Mouse (Mus musculus) forebrain, embryonic 13.5 days (tissue): ENCODE measurements around the gene Ptprt. TPM values are rescaled to one million over a fixed set of nuclear protein-coding genes. Genes with fewer than 3 reads are reported as not detected.
A peak's percentile ranks its signal among the peaks of the same experiment; 100 is the strongest.
"Not testable (repeated sequence)": the region's sequence is repeated elsewhere in the genome, so short reads cannot be mapped to it uniquely, and the experiment has no call there.

Experiments
- ATAC-seq: fragments of 200-750 bp; cut with Nextera tagmentation; 2 replicates; pipeline ENCODE4 v1.8.0; 2017
- H3K27ac ChIP-seq: fragments of 300-500 bp; sonication (generic); 2 replicates; pipeline ENCODE4 v1.5.1; 2015; ENCODE audit warnings: inconsistent platforms, mild to moderate bottlenecking, moderate library complexity
- H3K27me3 ChIP-seq: fragments of 300-500 bp; sonication (generic); 2 replicates; pipeline ENCODE4 v1.6.1; 2015; ENCODE audit warnings: mild to moderate bottlenecking, inconsistent platforms
- H3K36me3 ChIP-seq: fragments of 300-500 bp; sonication (generic); 2 replicates; pipeline ENCODE4 v1.6.1; 2015; ENCODE audit warnings: mild to moderate bottlenecking, inconsistent platforms; ENCODE audit not compliant: poor library complexity, severe bottlenecking
- H3K4me1 ChIP-seq: fragments of 300-500 bp; sonication (generic); 2 replicates; pipeline ENCODE4 v1.6.1; 2015; ENCODE audit warnings: inconsistent platforms
- H3K4me2 ChIP-seq: fragments of 300-500 bp; sonication (generic); 2 replicates; pipeline ENCODE4 v1.6.1; 2015; ENCODE audit warnings: inconsistent platforms, mild to moderate bottlenecking, moderate library complexity
- H3K4me3 ChIP-seq: fragments of 300-500 bp; sonication (generic); 2 replicates; pipeline ENCODE4 v1.5.1; 2015; ENCODE audit warnings: mild to moderate bottlenecking, inconsistent platforms
- H3K9ac ChIP-seq: fragments of 300-500 bp; sonication (generic); 2 replicates; pipeline ENCODE4 v1.6.1; 2015; ENCODE audit warnings: mild to moderate bottlenecking, inconsistent platforms
- H3K9me3 ChIP-seq: fragments of 300-500 bp; sonication (generic); replicated peaks from 2 replicates; pipeline ENCODE4 v1.6.1; 2016; ENCODE audit warnings: inconsistent platforms
- WGBS: fragments of 180-500 bp; shearing (Covaris S2); methylation state at CpG from one replicate; pipeline ENCODE4 v1.1.7; 2015; 5-methylcytosine and 5-hydroxymethylcytosine counted together
- polyA plus RNA-seq: library from polyadenylated mRNA; unstranded; fragments of >200 nt; fragmentation: Nextera tagmentation; extraction: Ambion mirVana; gene quantifications from 2 replicates; pipeline ENCODE4 v1.2.1, GENCODE M21; 2015

Gene Ptprt
- polyA plus RNA-seq, 1 experiment from 2014 or later = 2.1 TPM

- no peak overlapping the region for H3K9ac ChIP-seq
- ATAC-seq = peak; percentile 13; the same call in 1 of the 2 replicates
- H3K4me3 ChIP-seq = no peak overlapping the region
- 85% methylated on average over 7 of the region's 7 CpGs for WGBS
- H3K4me2 ChIP-seq = no peak overlapping the region
- H3K4me1 ChIP-seq = no peaks in the 10 kb centered on the region
- no peaks in the 10 kb centered on the region for H3K9me3 ChIP-seq
- no peaks in the 10 kb centered on the region for H3K36me3 ChIP-seq
- no peak overlapping the region for H3K27ac ChIP-seq
- H3K27me3 ChIP-seq = no peaks in the 10 kb centered on the region
These were observed 1126.8 kb downstream of the Ptprt start for GRCm38 (mm10) chr2:161534151-161534550.

GRCm38 (mm10) chr2:161527192-161527591, 1133.8 kb downstream of the Ptprt start:
- H3K4me2 ChIP-seq = no peak overlapping the region
- WGBS = 86% methylated on average over 1 of the region's 1 CpGs
- ATAC-seq = no peak
- H3K4me3 ChIP-seq = no peak overlapping the region
- H3K9ac ChIP-seq = no peak overlapping the region
- no peak overlapping the region for H3K27ac ChIP-seq
- no peaks in the 10 kb centered on the region for H3K36me3 ChIP-seq
- H3K4me1 ChIP-seq = no peaks in the 10 kb centered on the region
- no peaks in the 10 kb centered on the region for H3K9me3 ChIP-seq
- H3K27me3 ChIP-seq = no peaks in the 10 kb centered on the region

- Histone ChIP-seq H3K9ac (no peak overlapping the region), H3K4me3 (no peak overlapping the region), H3K9me3 (no peaks in the 10 kb centered on the region), H3K36me3 (no peaks in the 10 kb centered on the region), H3K27me3 (0 out of 2 replicates have a peak, but pooled peaks cover 4% of the 10 kb centered on the region), H3K27ac (no peak overlapping the region), H3K4me2 (no peak overlapping the region), H3K4me1 (peaks cover 12% of the 10 kb centered on the region)
- WGBS = 63% methylated on average over 2 of the region's 2 CpGs
- no peak for ATAC-seq
These were observed 1141.3 kb downstream of the Ptprt start for GRCm38 (mm10) chr2:161519671-161520070.

GRCm38 (mm10) chr2:161516921-161517320, 1144.0 kb downstream of the Ptprt start:
- WGBS = 27% methylated on average over 5 of the region's 5 CpGs

GRCm38 (mm10) chr2:161513256-161513655, 1147.7 kb downstream of the Ptprt start:
- WGBS = 77% methylated on average over 1 of the region's 1 CpGs
- Histone ChIP-seq H3K36me3 (no peaks in the 10 kb centered on the region), H3K27ac (no peak overlapping the region), H3K4me1 (peaks cover 25% of the 10 kb centered on the region), H3K4me2 (no peak overlapping the region), H3K9ac (no peak overlapping the region), H3K27me3 (0 out of 2 replicates have a peak, but pooled peaks cover 4% of the 10 kb centered on the region), H3K9me3 (no peaks in the 10 kb centered on the region), H3K4me3 (no peak overlapping the region)
- ATAC-seq = no peak

More at GRCm38 (mm10) chr2:161516921-161517320, 1144.0 kb downstream of the Ptprt start:
- 0 out of 2 replicates have a peak, but pooled peaks cover 4% of the 10 kb centered on the region for H3K27me3 ChIP-seq
- H3K4me2 ChIP-seq = 0 out of 2 replicates have a peak overlapping the region, but pooled peaks have one; percentile 12
- no peak overlapping the region for H3K9ac ChIP-seq
- no peak for ATAC-seq
- no peak overlapping the region for H3K4me3 ChIP-seq
- no peaks in the 10 kb centered on the region for H3K9me3 ChIP-seq
- no peak overlapping the region for H3K27ac ChIP-seq
- no peaks in the 10 kb centered on the region for H3K36me3 ChIP-seq
- peaks cover 12% of the 10 kb centered on the region for H3K4me1 ChIP-seq

GRCm38 (mm10) chr2:161511880-161512570, 1148.9 kb downstream of the Ptprt start:
- peaks cover 23% of the 10 kb centered on the region for H3K4me1 ChIP-seq
- not testable (repeated sequence) for H3K9me3 ChIP-seq, H3K27ac ChIP-seq, H3K27me3 ChIP-seq, H3K4me3 ChIP-seq, H3K9ac ChIP-seq, H3K36me3 ChIP-seq, H3K4me2 ChIP-seq
- 20% methylated on average over 6 of the region's 15 CpGs for WGBS
- ATAC-seq = peak; percentile 82

- H3K27me3 ChIP-seq = no peaks in the 10 kb centered on the region
- no peak overlapping the region for H3K27ac ChIP-seq
- 0 out of 2 replicates have a peak, but pooled peaks have one; percentile 61 for ATAC-seq
- H3K9ac ChIP-seq = peak overlapping the region; percentile 55
- H3K4me1 ChIP-seq = peaks cover 15% of the 10 kb centered on the region
- H3K36me3 ChIP-seq = no peaks in the 10 kb centered on the region
- no peaks in the 10 kb centered on the region for H3K9me3 ChIP-seq
- 13% methylated on average over 8 of the region's 8 CpGs for WGBS
- H3K4me2 ChIP-seq = peak overlapping the region; percentile 68
- H3K4me3 ChIP-seq = peak overlapping the region; percentile 48
These were observed 1149.7 kb downstream of the Ptprt start for GRCm38 (mm10) chr2:161511101-161511759.

GRCm38 (mm10) chr2:161499097-161499899, 1161.6 kb downstream of the Ptprt start:
- peak; percentile 33; the same call in 1 of the 2 replicates for ATAC-seq
- peaks cover 14% of the 10 kb centered on the region for H3K4me1 ChIP-seq
- no peak overlapping the region for H3K27ac ChIP-seq
- no peaks in the 10 kb centered on the region for H3K27me3 ChIP-seq
- peak overlapping the region; percentile 33 for H3K4me3 ChIP-seq
- 11% methylated on average over 13 of the region's 13 CpGs for WGBS
- H3K9me3 ChIP-seq = no peaks in the 10 kb centered on the region
- H3K36me3 ChIP-seq = no peaks in the 10 kb centered on the region
- H3K4me2 ChIP-seq = peak overlapping the region; percentile 60
- H3K9ac ChIP-seq = 0 out of 2 replicates have a peak overlapping the region, but pooled peaks have one; percentile 50

- Histone ChIP-seq H3K4me2 (peak overlapping the region; percentile 60), H3K4me3 (peak overlapping the region; percentile 33), H3K27ac (no peak overlapping the region), H3K9ac (peak overlapping the region; percentile 50), H3K36me3 (no peaks in the 10 kb centered on the region), H3K27me3 (no peaks in the 10 kb centered on the region), H3K4me1 (peaks cover 14% of the 10 kb centered on the region), H3K9me3 (no peaks in the 10 kb centered on the region)
- no peak for ATAC-seq
- WGBS = 19% methylated on average over 13 of the region's 13 CpGs
These were observed 1162.4 kb downstream of the Ptprt start for GRCm38 (mm10) chr2:161498449-161499096.

- no peak for ATAC-seq
- H3K9me3 ChIP-seq = no peaks in the 10 kb centered on the region
- H3K4me3 ChIP-seq = no peak overlapping the region
- no peak overlapping the region for H3K27ac ChIP-seq
- H3K9ac ChIP-seq = no peak overlapping the region
- no peaks in the 10 kb centered on the region for H3K4me1 ChIP-seq
- no peaks in the 10 kb centered on the region for H3K36me3 ChIP-seq
- 74% methylated on average over 1 of the region's 1 CpGs for WGBS
- H3K4me2 ChIP-seq = no peak overlapping the region
- H3K27me3 ChIP-seq = no peaks in the 10 kb centered on the region
These were observed 1179.2 kb downstream of the Ptprt start for GRCm38 (mm10) chr2:161481741-161482140.

GRCm38 (mm10) chr2:161480445-161480844, 1180.5 kb downstream of the Ptprt start:
- Histone ChIP-seq H3K4me1 (no peaks in the 10 kb centered on the region), H3K36me3 (no peaks in the 10 kb centered on the region), H3K27ac (no peak overlapping the region), H3K9ac (no peak overlapping the region), H3K9me3 (no peaks in the 10 kb centered on the region), H3K4me3 (no peak overlapping the region), H3K27me3 (no peaks in the 10 kb centered on the region), H3K4me2 (no peak overlapping the region)
- no peak for ATAC-seq
